Mouse (Mus musculus): ENCODE data around the gene Mpc1.
A peak's percentile ranks its signal among the peaks of the same experiment; 100 is the strongest.

The Mpc1 gene

GRCm38 (mm10) chr17:8282821-8283525 lies at the start of gene Mpc1:
TSS of gene Mpc1 (plus strand) at chr17:8282904.
- peak; percentile 80 to 84 for DNase-seq

GRCm38 (mm10) chr17:8233618-8234214 lies 49.0 kb upstream of the Mpc1 start:
- peak in 1 of 2 experiments; percentile 13 for DNase-seq

- no peak for DNase-seq
Measured at GRCm38 (mm10) chr17:8234537-8234936, 48.2 kb upstream of the Mpc1 start.

- no peak for DNase-seq
Measured at GRCm38 (mm10) chr17:8235743-8236142, 47.0 kb upstream of the Mpc1 start, which contains the start of gene Ccr6. TSS of gene Ccr6 (plus strand) at chr17:8236043.

GRCm38 (mm10) chr17:8238012-8238710 lies 44.5 kb upstream of the Mpc1 start:
- no peak for DNase-seq

GRCm38 (mm10) chr17:8239561-8239960 lies 43.1 kb upstream of the Mpc1 start:
- DNase-seq = no peak

GRCm38 (mm10) chr17:8240517-8240916 lies 42.2 kb upstream of the Mpc1 start:
- DNase-seq = no peak

- no peak for DNase-seq
Measured at GRCm38 (mm10) chr17:8241645-8242044, 41.1 kb upstream of the Mpc1 start.

- no peak for DNase-seq
Measured at GRCm38 (mm10) chr17:8242186-8242585, 40.5 kb upstream of the Mpc1 start.

GRCm38 (mm10) chr17:8244124-8244523 lies 38.6 kb upstream of the Mpc1 start:
- peak in 1 of 2 experiments; percentile 41 for DNase-seq

GRCm38 (mm10) chr17:8246102-8246754 lies 36.5 kb upstream of the Mpc1 start:
- no peak for DNase-seq

GRCm38 (mm10) chr17:8251704-8252103 lies 31.0 kb upstream of the Mpc1 start:
- DNase-seq = no peak

GRCm38 (mm10) chr17:8254268-8254667 lies 28.4 kb upstream of the Mpc1 start:
- no peak for DNase-seq

- no peak for DNase-seq
Measured at GRCm38 (mm10) chr17:8254914-8255313, 27.8 kb upstream of the Mpc1 start.

- DNase-seq = no peak
Measured at GRCm38 (mm10) chr17:8255583-8255982, 27.1 kb upstream of the Mpc1 start.

- DNase-seq = no peak
Measured at GRCm38 (mm10) chr17:8256982-8257381, 25.7 kb upstream of the Mpc1 start.

GRCm38 (mm10) chr17:8264638-8265037 lies 18.1 kb upstream of the Mpc1 start:
- peak; percentile 25 to 62 for DNase-seq

- peak; percentile 72 to 80 for DNase-seq
Measured at GRCm38 (mm10) chr17:8272054-8272749, 10.5 kb upstream of the Mpc1 start.

GRCm38 (mm10) chr17:8272951-8273350 lies 9.8 kb upstream of the Mpc1 start:
- no peak for DNase-seq

GRCm38 (mm10) chr17:8276071-8276470 lies 6.6 kb upstream of the Mpc1 start:
- DNase-seq = no peak

GRCm38 (mm10) chr17:8276680-8277079 lies 6.0 kb upstream of the Mpc1 start:
- DNase-seq = no peak

GRCm38 (mm10) chr17:8277266-8277665 lies 5.4 kb upstream of the Mpc1 start:
- DNase-seq = no peak

GRCm38 (mm10) chr17:8278356-8278755 lies 4.3 kb upstream of the Mpc1 start:
- no peak for DNase-seq
